Mouse (Mus musculus) central nervous system, embryonic 14 days (tissue): ENCODE measurements around the gene Sptlc2. TPM values are rescaled to one million over a fixed set of nuclear protein-coding genes. Genes with fewer than 3 reads are reported as not detected.

ENCODE experiments used
- polyA plus RNA-seq: library from polyadenylated mRNA; depleted of rRNA; stranded (reverse); fragments of >200 nt; gene quantifications from 2 replicates; pipeline ENCODE4 v1.2.3, GENCODE M21; 2012; rRNA removed

The Sptlc2 gene
- 35.9 and 37.6 TPM in 2 replicates for polyA plus RNA-seq

DNA sequence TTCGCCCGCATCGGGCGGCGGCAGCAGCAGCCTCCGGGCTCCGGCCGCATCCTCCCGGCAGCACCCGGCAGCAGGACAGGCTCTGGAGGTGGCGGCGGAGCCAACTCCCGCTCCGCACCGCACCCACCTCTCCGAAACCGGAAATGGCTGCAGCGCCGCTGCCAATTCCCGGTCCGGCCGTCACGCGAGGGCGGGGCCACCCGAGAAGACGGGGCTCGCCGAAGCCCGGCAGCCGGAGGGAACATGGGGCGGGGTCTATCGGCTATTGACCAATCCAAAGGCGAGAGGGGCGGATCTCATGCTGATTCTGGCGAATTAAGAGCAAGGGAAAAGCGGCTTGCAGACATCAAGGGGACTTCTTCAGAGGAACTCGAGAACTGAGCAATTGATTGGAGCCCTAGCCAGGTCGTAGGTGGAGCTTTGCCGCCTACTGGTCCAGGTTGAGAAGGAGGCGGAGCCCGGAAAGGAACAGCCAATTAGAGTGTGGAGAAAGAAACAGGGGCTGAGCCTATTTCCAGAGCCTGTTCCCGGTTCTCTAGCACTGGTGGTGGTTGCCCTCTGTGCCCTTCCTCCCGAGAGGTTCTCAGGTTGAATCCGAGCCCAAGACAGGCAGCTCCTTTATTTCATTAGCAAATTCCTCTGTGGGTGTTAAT is at the start of gene Sptlc2:
Sptlc2 (minus strand) TSS at position 234 of the 653 bp plus-strand sequence.

DNA sequence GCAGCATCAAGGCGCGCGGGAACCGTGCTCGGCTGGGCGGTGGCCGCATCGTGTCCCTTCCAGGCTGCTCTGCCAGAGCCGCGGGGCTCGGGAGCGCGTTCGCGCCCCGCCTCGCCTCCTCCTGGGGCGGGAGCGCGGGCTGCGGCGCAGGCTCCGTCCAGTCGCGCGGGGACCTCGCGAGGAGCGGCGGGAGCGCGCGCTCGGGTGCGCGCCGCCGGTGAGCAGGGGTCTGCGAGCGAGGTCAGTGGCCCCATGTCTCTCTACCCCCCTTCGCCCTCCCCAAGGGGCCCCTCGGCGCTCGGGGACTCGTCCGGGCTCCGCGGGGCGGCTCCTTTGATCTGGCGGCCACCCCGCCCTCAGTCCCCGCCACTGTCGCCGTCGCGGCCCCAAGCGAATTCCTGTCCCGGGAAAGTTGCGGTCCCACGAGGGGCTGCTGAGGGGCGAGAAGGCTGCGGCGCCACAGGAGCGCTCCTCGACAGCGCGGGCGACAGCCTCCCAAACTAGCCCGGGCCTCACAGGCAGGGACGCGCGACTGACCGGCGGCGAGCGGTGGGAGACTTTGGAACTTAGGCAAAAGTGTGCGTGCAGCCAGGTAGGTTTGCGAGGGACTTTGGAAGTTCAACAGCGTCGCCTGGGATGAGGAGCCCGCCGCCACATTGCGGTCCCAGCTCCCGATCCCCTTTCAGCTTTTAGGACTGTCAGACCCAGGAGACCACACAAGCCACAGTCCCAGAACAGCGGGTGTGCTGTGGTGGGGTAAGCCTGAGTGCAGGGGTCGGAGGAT is 88.3 kb downstream of the Sptlc2 start, which contains the start of gene Ism2:
Ism2 (minus strand) TSS at position 49 of the 784 bp plus-strand sequence.

DNA sequence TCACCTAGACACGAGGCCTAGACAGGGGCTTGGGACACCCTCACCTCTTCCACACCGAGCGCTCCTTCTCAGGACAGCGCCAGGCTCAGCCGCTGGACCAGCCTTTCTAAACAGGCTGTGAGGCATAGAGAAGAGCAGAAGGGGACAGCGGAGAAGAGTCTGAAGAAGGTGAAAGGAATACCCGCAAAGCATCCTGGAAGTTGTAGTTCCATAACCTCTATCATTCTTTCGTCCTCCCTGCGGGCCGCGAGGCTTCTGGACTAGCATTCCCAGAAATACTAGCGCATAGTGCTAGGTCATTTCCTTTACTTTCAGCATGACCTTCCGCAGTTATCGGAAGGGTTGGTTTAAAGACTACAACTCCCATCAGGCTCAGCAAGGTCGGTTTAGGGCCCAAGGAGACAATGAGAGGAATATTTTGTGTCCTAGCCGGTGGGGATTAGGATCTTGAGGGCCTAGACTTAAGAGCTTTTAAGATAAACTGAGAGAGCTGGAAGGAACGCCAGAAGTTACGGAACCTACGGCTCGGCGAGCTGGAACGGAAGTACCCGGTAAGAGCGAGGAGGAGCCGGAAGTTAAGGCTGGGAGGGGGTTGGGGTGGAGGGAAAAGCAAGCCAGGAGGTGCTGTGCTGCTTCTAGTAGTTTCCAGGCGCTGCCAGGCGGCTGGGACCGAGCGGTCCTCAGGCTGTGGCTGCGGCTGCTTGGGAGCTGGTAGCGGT is 121.9 kb downstream of the Sptlc2 start, which contains the start of the genes Vipas39 and Ahsa1:
Vipas39 (minus strand) TSS at position 149 of the 719 bp plus-strand sequence.
Ahsa1 (plus strand) TSS at position 372 of the 719 bp plus-strand sequence.

Other genes with a start within 250 kb of the Sptlc2 start
- gene Gstz1, start 241.2 kb downstream of the Sptlc2 start, polyA plus RNA-seq = 58.5 and 60.3 TPM in 2 replicates
- gene Pomt2, start 240.4 kb downstream of the Sptlc2 start, polyA plus RNA-seq = 14.7 and 17.4 TPM in 2 replicates
- gene Samd15, start 188.6 kb downstream of the Sptlc2 start, polyA plus RNA-seq = 1.2 and 1.7 TPM in 2 replicates
- gene Tmed8, start 187.9 kb downstream of the Sptlc2 start, polyA plus RNA-seq = 10.1 and 10.5 TPM in 2 replicates
- 2.4 and 4.0 TPM in 2 replicates for gene Noxred1, start 149.6 kb downstream of the Sptlc2 start, polyA plus RNA-seq
- gene Vipas39, start 122.1 kb downstream of the Sptlc2 start, polyA plus RNA-seq = 57.9 and 68.4 TPM in 2 replicates
- gene Ahsa1, start 121.9 kb downstream of the Sptlc2 start, polyA plus RNA-seq = 199 and 202 TPM in 2 replicates
- gene Ism2, start 88.7 kb downstream of the Sptlc2 start, polyA plus RNA-seq = 1.0 and 1.1 TPM in 2 replicates
- gene Slirp, start 55.5 kb upstream of the Sptlc2 start, polyA plus RNA-seq = 83.3 and 98.6 TPM in 2 replicates
- 33.1 and 41.4 TPM in 2 replicates for gene Alkbh1, start 55.7 kb upstream of the Sptlc2 start, polyA plus RNA-seq
- gene Snw1, start 83.9 kb upstream of the Sptlc2 start, polyA plus RNA-seq = 51.0 and 56.3 TPM in 2 replicates
- gene Gm5788, start 106.4 kb upstream of the Sptlc2 start, polyA plus RNA-seq = not detected in 2 replicates
- not detected in 2 replicates for gene Gm8300, start 126.0 kb upstream of the Sptlc2 start, polyA plus RNA-seq
- not detected in 2 replicates for gene Oog1, start 214.3 kb upstream of the Sptlc2 start, polyA plus RNA-seq
- not detected in 2 replicates for gene Gm4027, start 230.5 kb upstream of the Sptlc2 start, polyA plus RNA-seq